Mouse (Mus musculus) heart, embryonic 13.5 days (tissue): ENCODE data around the gene Ptprz1. TPM values are rescaled to one million over a fixed set of nuclear protein-coding genes. Genes with fewer than 3 reads are reported as not detected.

ENCODE experiments used
- ATAC-seq: fragments of 200-750 bp; cut with Nextera tagmentation; 2 replicates; pipeline ENCODE4 v1.8.0; 2017; ENCODE audit warnings: moderate TSS enrichment; ENCODE audit not compliant: insufficient number of reproducible peaks, low FRiP score, low TSS enrichment; ENCODE audit errors: extremely low read depth
- H3K27ac ChIP-seq: fragments of 300-500 bp; sonication (generic); replicated peaks from 2 replicates; pipeline ENCODE4 v1.5.1; 2015; ENCODE audit warnings: moderate library complexity, mild to moderate bottlenecking, inconsistent platforms
- H3K27me3 ChIP-seq: fragments of 300-500 bp; sonication (generic); replicated peaks from 2 replicates; pipeline ENCODE4 v1.6.1; 2015; ENCODE audit warnings: mild to moderate bottlenecking, inconsistent platforms
- H3K36me3 ChIP-seq: fragments of 300-500 bp; sonication (generic); 2 replicates; pipeline ENCODE4 v1.6.1; 2015; ENCODE audit warnings: mild to moderate bottlenecking, inconsistent platforms
- H3K4me1 ChIP-seq: fragments of 300-500 bp; sonication (generic); 2 replicates; pipeline ENCODE4 v1.6.1; 2015; ENCODE audit warnings: inconsistent platforms
- H3K4me2 ChIP-seq: fragments of 300-500 bp; sonication (generic); 2 replicates; pipeline ENCODE4 v1.6.1; 2015; ENCODE audit warnings: inconsistent platforms, mild to moderate bottlenecking, moderate library complexity
- H3K4me3 ChIP-seq: fragments of 300-500 bp; sonication (generic); 2 replicates; pipeline ENCODE4 v1.5.1; 2015; ENCODE audit warnings: moderate library complexity, mild to moderate bottlenecking, inconsistent platforms
- H3K9ac ChIP-seq: fragments of 300-500 bp; sonication (generic); 2 replicates; pipeline ENCODE4 v1.6.1; 2015; ENCODE audit warnings: inconsistent platforms, mild to moderate bottlenecking, moderate library complexity
- H3K9me3 ChIP-seq: fragments of 300-500 bp; sonication (generic); 2 replicates; pipeline ENCODE4 v1.6.1; 2016; ENCODE audit warnings: inconsistent platforms
- WGBS: fragments of 180-500 bp; shearing (Covaris S2); methylation state at CpG from one replicate; pipeline ENCODE4 v1.1.7; 2015; ENCODE audit warnings: mixed read lengths; 5-methylcytosine and 5-hydroxymethylcytosine counted together
- polyA plus RNA-seq: library from polyadenylated mRNA; unstranded; fragments of >200 nt; fragmentation: Nextera tagmentation; extraction: Ambion mirVana; gene quantifications from 2 replicates; pipeline ENCODE4 v1.2.1, GENCODE M21; 2015

Ptprz1 gene
- polyA plus RNA-seq, 1 experiment from 2014 or later = 1.3 TPM

GRCm38 (mm10) chr6:22922880-22923279 lies 47.6 kb downstream of the Ptprz1 start:
- H3K36me3 ChIP-seq = no peaks in the 10 kb centered on the region
- no peaks in the 10 kb centered on the region for H3K27me3 ChIP-seq
- no peak overlapping the region for H3K4me2 ChIP-seq
- no peak overlapping the region for H3K9ac ChIP-seq
- ATAC-seq = no peak
- WGBS = 26% methylated on average over 1 of the region's 1 CpGs
- no peak overlapping the region for H3K4me3 ChIP-seq
- no peak overlapping the region for H3K27ac ChIP-seq
- H3K9me3 ChIP-seq = no peaks in the 10 kb centered on the region
- H3K4me1 ChIP-seq = no peaks in the 10 kb centered on the region

- 84% methylated on average over 2 of the region's 2 CpGs for WGBS
- ATAC-seq = no peak
- no peaks in the 10 kb centered on the region for H3K9me3 ChIP-seq
- H3K4me1 ChIP-seq = no peaks in the 10 kb centered on the region
- H3K4me3 ChIP-seq = no peak overlapping the region
- H3K27ac ChIP-seq = no peak overlapping the region
- H3K4me2 ChIP-seq = no peak overlapping the region
- H3K27me3 ChIP-seq = no peaks in the 10 kb centered on the region
- H3K36me3 ChIP-seq = no peaks in the 10 kb centered on the region
- H3K9ac ChIP-seq = no peak overlapping the region
Observed at GRCm38 (mm10) chr6:22932768-22933265, 57.5 kb downstream of the Ptprz1 start.

DNA sequence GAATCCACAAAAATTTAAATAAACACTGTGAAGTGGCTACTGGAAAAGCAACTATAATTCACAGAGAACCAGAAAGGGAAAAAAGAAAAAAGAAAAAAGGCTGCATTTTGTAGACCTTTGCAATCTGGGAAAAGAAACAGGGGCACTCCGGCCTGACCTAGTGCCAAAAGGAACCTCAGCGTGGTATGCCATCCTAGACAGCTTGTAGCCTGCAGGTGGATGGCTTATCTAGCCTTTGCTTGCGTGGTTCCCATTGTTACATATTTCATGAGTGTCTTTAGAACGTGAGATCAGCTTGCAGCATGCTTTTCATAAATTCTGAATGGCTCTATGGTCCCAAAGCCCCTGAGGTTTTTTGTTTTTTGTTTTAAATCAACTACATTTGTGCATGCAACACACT lies 61.8 kb downstream of the Ptprz1 start:
- Histone ChIP-seq H3K27me3 (no peaks in the 10 kb centered on the region), H3K36me3 (no peaks in the 10 kb centered on the region), H3K4me2 (no peak overlapping the region), H3K27ac (no peak overlapping the region), H3K9ac (no peak overlapping the region), H3K9me3 (no peaks in the 10 kb centered on the region), H3K4me3 (no peak overlapping the region), H3K4me1 (no peaks in the 10 kb centered on the region)
- 69% methylated on average over 4 of the region's 4 CpGs for WGBS
- ATAC-seq = no peak

DNA sequence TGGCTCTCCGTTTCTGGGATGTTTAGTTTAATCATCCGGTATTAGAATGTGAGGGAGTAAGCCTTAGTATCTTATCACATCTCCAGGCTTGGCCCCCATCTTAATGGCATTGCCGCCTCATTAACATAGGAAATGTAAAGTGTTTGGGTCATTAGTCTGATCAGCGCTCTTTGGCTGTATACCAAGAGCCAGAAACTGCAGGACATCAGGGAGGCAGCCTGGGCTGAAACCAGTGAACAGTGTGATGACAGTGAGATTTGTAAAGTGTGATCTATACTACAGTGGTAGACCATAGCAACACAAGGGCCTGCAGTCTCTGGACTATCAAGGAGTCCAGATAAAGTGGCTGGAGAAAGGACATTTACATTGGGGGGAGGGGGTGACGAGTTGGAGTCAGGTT lies 62.2 kb downstream of the Ptprz1 start:
- Histone ChIP-seq H3K4me2 (no peak overlapping the region), H3K4me3 (no peak overlapping the region), H3K4me1 (no peaks in the 10 kb centered on the region), H3K27me3 (no peaks in the 10 kb centered on the region), H3K9me3 (no peaks in the 10 kb centered on the region), H3K27ac (no peak overlapping the region), H3K9ac (no peak overlapping the region), H3K36me3 (no peaks in the 10 kb centered on the region)
- 50% methylated on average over 5 of the region's 5 CpGs for WGBS
- no peak for ATAC-seq

DNA sequence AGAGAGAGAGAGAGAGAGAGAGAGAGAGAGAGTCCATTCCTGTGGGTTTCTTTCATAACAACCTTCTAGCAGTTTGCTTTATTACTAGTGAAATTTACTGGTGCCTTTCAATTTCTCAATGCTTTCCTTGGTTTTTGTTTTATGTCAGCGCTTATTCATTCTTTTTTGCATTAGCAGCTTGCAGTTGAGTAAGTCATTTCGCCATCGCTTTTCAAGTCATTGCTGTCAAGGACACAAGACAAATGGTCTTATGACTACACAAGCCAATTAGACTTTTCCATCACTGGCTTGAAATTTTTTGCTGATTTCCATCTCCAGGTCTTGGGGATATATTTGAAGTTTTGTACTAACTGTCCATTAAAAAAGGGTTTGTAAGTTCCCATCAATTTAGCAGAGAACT lies 68.9 kb downstream of the Ptprz1 start:
- ATAC-seq = no peak
- 83% methylated on average over 3 of the region's 3 CpGs for WGBS
- H3K36me3 ChIP-seq = no peaks in the 10 kb centered on the region
- H3K9me3 ChIP-seq = no peaks in the 10 kb centered on the region
- H3K4me2 ChIP-seq = no peak overlapping the region
- no peak overlapping the region for H3K27ac ChIP-seq
- no peak overlapping the region for H3K4me3 ChIP-seq
- H3K9ac ChIP-seq = no peak overlapping the region
- no peaks in the 10 kb centered on the region for H3K27me3 ChIP-seq
- no peaks in the 10 kb centered on the region for H3K4me1 ChIP-seq

GRCm38 (mm10) chr6:22963374-22963773 lies 88.1 kb downstream of the Ptprz1 start:
- no peaks in the 10 kb centered on the region for H3K4me1 ChIP-seq
- no peaks in the 10 kb centered on the region for H3K27me3 ChIP-seq
- H3K4me3 ChIP-seq = no peak overlapping the region
- H3K36me3 ChIP-seq = no peaks in the 10 kb centered on the region
- H3K4me2 ChIP-seq = no peak overlapping the region
- ATAC-seq = no peak
- WGBS = 85% methylated on average over 3 of the region's 3 CpGs
- no peak overlapping the region for H3K9ac ChIP-seq
- no peaks in the 10 kb centered on the region for H3K9me3 ChIP-seq
- no peak overlapping the region for H3K27ac ChIP-seq

GRCm38 (mm10) chr6:22968073-22968472 lies 92.8 kb downstream of the Ptprz1 start:
- 49% methylated on average over 2 of the region's 2 CpGs for WGBS

DNA sequence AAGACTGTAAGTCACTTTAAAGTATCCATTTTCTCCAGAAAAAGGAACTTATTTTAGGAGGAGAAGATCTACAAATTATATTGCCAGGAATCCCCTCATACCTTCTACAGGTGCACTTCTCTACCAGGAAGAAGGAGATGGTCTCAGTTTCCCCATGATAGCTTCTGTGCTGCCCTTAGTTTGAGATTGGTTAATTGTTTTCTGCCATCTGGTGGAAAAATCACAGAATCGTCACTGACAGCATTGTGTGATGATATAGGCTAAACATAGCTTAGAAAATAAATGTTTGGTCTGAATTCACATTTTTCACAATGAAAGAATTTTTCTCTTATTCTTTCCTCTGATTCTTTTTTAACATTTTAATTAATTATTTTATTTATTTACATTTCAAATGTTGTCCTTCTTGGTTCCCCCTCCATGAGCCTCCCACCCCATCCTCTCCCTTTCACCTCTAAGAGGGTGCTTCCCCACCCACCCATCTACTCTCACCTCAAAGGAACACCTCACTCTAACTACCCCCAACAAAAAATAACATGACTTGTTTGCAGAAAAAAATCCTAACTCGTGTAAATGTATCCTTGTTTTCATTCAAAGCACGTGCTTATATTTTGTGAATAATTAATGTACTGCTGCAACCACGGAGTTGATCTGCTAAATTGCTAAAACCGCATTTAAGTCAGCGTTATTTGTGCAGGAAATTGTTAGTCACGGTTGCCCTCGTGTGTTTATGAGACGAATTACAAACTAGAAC lies 108.6 kb downstream of the Ptprz1 start:
- peak overlapping the region; percentile 57 for H3K4me2 ChIP-seq

More at GRCm38 (mm10) chr6:22968073-22968472, 92.8 kb downstream of the Ptprz1 start:
- Histone ChIP-seq H3K36me3 (no peaks in the 10 kb centered on the region), H3K9me3 (no peaks in the 10 kb centered on the region), H3K27ac (no peak overlapping the region), H3K4me2 (no peak overlapping the region), H3K4me1 (no peaks in the 10 kb centered on the region), H3K27me3 (no peaks in the 10 kb centered on the region), H3K4me3 (no peak overlapping the region), H3K9ac (no peak overlapping the region)
- ATAC-seq = no peak

DNA sequence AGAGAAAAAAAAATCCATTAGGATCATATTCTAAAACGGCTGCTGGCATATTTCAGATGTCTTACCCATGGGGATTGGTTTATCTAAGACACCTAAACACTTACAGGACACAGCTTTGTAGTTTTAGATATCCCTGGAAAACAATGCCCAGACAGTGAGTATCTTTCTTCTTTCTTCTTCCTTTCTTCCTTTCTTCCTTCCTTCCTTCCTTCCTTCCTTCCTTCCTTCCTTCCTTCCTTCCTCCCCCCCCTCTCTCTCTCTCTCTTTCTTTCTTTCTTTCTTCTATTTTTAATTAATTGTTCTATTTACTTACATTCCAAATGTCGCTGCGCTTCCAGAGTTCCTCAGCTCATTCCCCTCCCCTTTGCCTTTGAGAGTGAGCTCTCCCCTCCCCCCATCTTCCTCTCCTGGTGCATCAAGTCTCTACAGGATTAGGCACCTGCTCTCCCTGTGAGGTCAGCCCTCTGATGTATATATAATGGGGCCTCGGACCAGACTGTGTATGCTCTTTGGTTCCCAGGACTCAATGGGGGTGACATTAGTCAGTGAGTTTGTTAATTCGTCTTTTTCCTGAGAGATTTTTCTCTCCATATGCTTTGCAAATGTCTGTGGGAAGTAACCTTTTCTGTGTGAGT lies 109.3 kb downstream of the Ptprz1 start:
- no peak overlapping the region for H3K27ac ChIP-seq
- no peaks in the 10 kb centered on the region for H3K36me3 ChIP-seq
- H3K4me1 ChIP-seq = no peaks in the 10 kb centered on the region
- no peaks in the 10 kb centered on the region for H3K9me3 ChIP-seq
- H3K4me2 ChIP-seq = peak overlapping the region; percentile 57
- ATAC-seq = no peak
- peak overlapping the region; percentile 11; the same call in 1 of the 2 replicates for H3K4me3 ChIP-seq
- H3K9ac ChIP-seq = peak overlapping the region; percentile 21; the same call in 1 of the 2 replicates
- 16% methylated on average over 5 of the region's 5 CpGs for WGBS
- no peaks in the 10 kb centered on the region for H3K27me3 ChIP-seq

More for the DNA sequence above, 108.6 kb downstream of the Ptprz1 start:
- H3K4me3 ChIP-seq = peak overlapping the region; percentile 11; the same call in 1 of the 2 replicates
- no peaks in the 10 kb centered on the region for H3K4me1 ChIP-seq
- 7% methylated on average over 9 of the region's 9 CpGs for WGBS
- no peak overlapping the region for H3K27ac ChIP-seq
- H3K27me3 ChIP-seq = no peaks in the 10 kb centered on the region
- H3K36me3 ChIP-seq = no peaks in the 10 kb centered on the region
- ATAC-seq = no peak
- no peaks in the 10 kb centered on the region for H3K9me3 ChIP-seq
- H3K9ac ChIP-seq = no peak overlapping the region; the same call in 1 of the 2 replicates

GRCm38 (mm10) chr6:23003152-23003551 lies 127.8 kb downstream of the Ptprz1 start:
- no peak for ATAC-seq
- 15% methylated on average over 3 of the region's 3 CpGs for whole genome bisulfite sequencing
- no peak overlapping the region for H3K4me2 ChIP-seq

GRCm38 (mm10) chr6:23014988-23015613 lies 139.8 kb downstream of the Ptprz1 start:
- Histone ChIP-seq H3K4me1 (no peaks in the 10 kb centered on the region), H3K4me3 (no peak overlapping the region), H3K36me3 (no peaks in the 10 kb centered on the region), H3K9ac (no peak overlapping the region), H3K27me3 (no peaks in the 10 kb centered on the region), H3K27ac (no peak overlapping the region), H3K9me3 (no peaks in the 10 kb centered on the region), H3K4me2 (no peak overlapping the region)
- ATAC-seq = no peak
- 64% methylated on average over 4 of the region's 4 CpGs for WGBS

More at GRCm38 (mm10) chr6:23003152-23003551, 127.8 kb downstream of the Ptprz1 start:
- Histone ChIP-seq H3K9ac (no peak overlapping the region), H3K4me3 (no peak overlapping the region), H3K4me1 (no peaks in the 10 kb centered on the region), H3K27me3 (no peaks in the 10 kb centered on the region), H3K27ac (no peak overlapping the region), H3K36me3 (no peaks in the 10 kb centered on the region), H3K9me3 (no peaks in the 10 kb centered on the region)
